7 mouse cellular contexts compared by ENCODE assay signal in the genomic region with DNA sequence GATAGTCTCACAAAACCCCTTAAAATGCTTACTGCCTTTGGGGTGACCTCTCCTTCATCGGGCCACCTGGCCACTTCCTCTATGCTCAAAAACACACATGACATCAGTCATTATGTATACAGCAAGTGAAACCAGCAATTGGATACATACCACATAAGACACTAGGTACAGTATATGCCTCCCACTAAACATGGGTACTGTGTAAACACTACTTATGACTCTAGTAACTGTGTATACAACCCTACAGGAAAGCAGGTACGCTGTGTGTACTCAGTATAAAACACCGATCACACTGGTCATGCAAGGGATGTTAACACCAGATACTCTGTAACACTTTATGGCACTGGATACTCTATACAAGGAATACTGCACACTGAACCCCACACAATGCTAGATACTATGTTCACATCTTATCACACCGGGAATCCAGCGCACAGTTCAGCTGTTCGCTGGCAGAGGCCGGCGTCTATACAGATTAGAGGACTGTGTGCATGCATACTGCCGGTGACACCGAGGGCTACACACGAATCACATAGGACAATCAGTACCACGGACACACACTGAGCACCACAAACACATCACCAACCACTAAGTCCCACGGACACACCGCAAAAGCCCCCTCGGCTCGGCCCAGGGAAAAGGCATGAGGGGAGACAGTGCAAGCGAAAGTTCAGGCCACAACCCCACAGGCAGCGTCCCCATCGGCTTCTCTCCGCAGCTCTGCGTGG. TPM values are rescaled to one million over a fixed set of nuclear protein-coding genes. Genes with fewer than 3 reads are reported as not detected.
A peak's percentile ranks its signal among the peaks of the same experiment; 100 is the strongest.
DNase-seq lines count a peak whose midpoint lies in the region; ATAC-seq and TF ChIP-seq lines count a peak whose summit lies in the region.

No protein-coding gene starts in this region.

- DNase-seq in spleen, postnatal 36 days (ENCODE audit: low spot score in 2 of 2) = peak; percentile 2 to 16
- no peak for DNase-seq in spleen, adult 18-20 months
- peak; percentile 71 for DNase-seq in brain, embryonic 14.5 days (ENCODE audit: low read depth)
- DNase-seq in layer of hippocampus, adult 9-11 months = no peak

- peak overlapping the region; percentile 98 for H3K27ac ChIP-seq in forebrain, embryonic 16.5 days (ENCODE audit: low read length)
- H3K27ac ChIP-seq in limb, embryonic 12.5 days = peak overlapping the region; percentile 100

- no peaks in the 10 kb centered on the region for H3K27me3 ChIP-seq in forebrain, embryonic 16.5 days (replicated peaks; ENCODE audit: control insufficient read depth, insufficient read depth, low read length)
- no peaks in the 10 kb centered on the region for H3K27me3 ChIP-seq in limb, embryonic 12.5 days

- WGBS in forebrain, embryonic 16.5 days = 2% methylated on average over 21 of the region's 21 CpGs
- 4% methylated on average over 21 of the region's 21 CpGs for WGBS in limb, embryonic 12.5 days

- peak overlapping the region; percentile 99 for H3K4me3 ChIP-seq in forebrain, embryonic 16.5 days (replicated peaks; ENCODE audit: low read length)
- peak overlapping the region; percentile 92 for H3K4me3 ChIP-seq in limb, embryonic 12.5 days (replicated peaks)

- peaks cover 30% of the 10 kb centered on the region for H3K4me1 ChIP-seq in forebrain, embryonic 16.5 days (replicated peaks; ENCODE audit: control insufficient read depth, insufficient read depth, low read length)
- peaks cover 48% of the 10 kb centered on the region for H3K4me1 ChIP-seq in limb, embryonic 12.5 days (replicated peaks)

- ATAC-seq in forebrain, embryonic 16.5 days = peak; percentile 10
- ATAC-seq in limb, embryonic 12.5 days (ENCODE audit: insufficient number of reproducible peaks, insufficient read depth, low FRiP score, low TSS enrichment, low read depth) = peak; percentile 57
- peak; percentile 16; the same call in 1 of the 2 replicates for ATAC-seq in monocyte, adult 5-6 weeks (replicated peaks; ENCODE audit: insufficient number of reproducible peaks, low FRiP score, low TSS enrichment, poor library complexity, severe bottlenecking)

- peak overlapping the region; percentile 97 for H3K9ac ChIP-seq in forebrain, embryonic 16.5 days (replicated peaks; ENCODE audit: low read depth, low read length)
- H3K9ac ChIP-seq in limb, embryonic 12.5 days (replicated peaks) = peak overlapping the region; percentile 99

- H3K4me2 ChIP-seq in forebrain, embryonic 16.5 days (ENCODE audit: low read length) = peak overlapping the region; percentile 83
- H3K4me2 ChIP-seq in limb, embryonic 12.5 days = peak overlapping the region; percentile 70

- H3K9me3 ChIP-seq in forebrain, embryonic 16.5 days (ENCODE audit: control insufficient read depth, low read length) = no peaks in the 10 kb centered on the region
- no peaks in the 10 kb centered on the region for H3K9me3 ChIP-seq in limb, embryonic 12.5 days

- no peak for TF ChIP-seq CTCF in brain, embryonic 14.5 days (IDR thresholded peaks at IDR 0.05; ENCODE audit: borderline replicate concordance, extremely low read depth, insufficient read depth, insufficient read length)

- TF ChIP-seq POLR2A in brain, embryonic 14.5 days (IDR thresholded peaks at IDR 0.05; ENCODE audit: borderline replicate concordance, extremely low read depth, insufficient read depth, insufficient read length, poor library complexity, severe bottlenecking) = no peak

- H3K36me3 ChIP-seq in forebrain, embryonic 16.5 days (ENCODE audit: control insufficient read depth, insufficient read depth) = no peaks in the 10 kb centered on the region
- no peaks in the 10 kb centered on the region for H3K36me3 ChIP-seq in limb, embryonic 12.5 days

RNA-seq across cellular contexts. Expression of a gene that starts 1.9 kb away (rescaled TPM):
- polyA plus RNA-seq in brain, embryonic 14.5 days (2012; rRNA removed) = 223 and 255 TPM in 2 replicates
- polyA plus RNA-seq in forebrain, embryonic 16.5 days (2015; fragmentation: Nextera tagmentation; extraction: Ambion mirVana) = 198 and 210 TPM in 2 replicates
- 125 TPM in 2 replicates for polyA plus RNA-seq in limb, embryonic 12.5 days (2016; fragmentation: Nextera tagmentation; extraction: Ambion mirVana)
- 66.6 to 184 TPM (median 92.9 TPM) in 3 replicates for total RNA-seq in monocyte, adult 5-6 weeks (2017)

Comparison
In these comparisons a context has a peak if more than half of its experiments do, and no peak if none do; other contexts are left out.
1. DNase-seq: peak in spleen, postnatal 36 days (2 of 2) and brain, embryonic 14.5 days (single experiment); none in spleen, adult 18-20 months (0 of 2) and layer of hippocampus, adult 9-11 months (single experiment).
2. Peak in every context shown above with its lines, with median percentiles within 50 percentile points of each other: ATAC-seq.